Mouse (Mus musculus): ENCODE measurements around the gene Shb.

The Shb gene

GRCm38 (mm10) chr4:45483271-45484245, 48.7 kb downstream of the Shb start:
- DNase-seq (ENCODE audit: inconsistent ontology term) = no peak

- DNase-seq (ENCODE audit: inconsistent ontology term) = no peak
These were observed 50.0 kb downstream of the Shb start for GRCm38 (mm10) chr4:45482271-45482670.

- no peak for DNase-seq (ENCODE audit: inconsistent ontology term)
These were observed 50.8 kb downstream of the Shb start for GRCm38 (mm10) chr4:45481431-45481830.

- DNase-seq (ENCODE audit: inconsistent ontology term) = no peak
These were observed 51.7 kb downstream of the Shb start for GRCm38 (mm10) chr4:45480595-45480994.

GRCm38 (mm10) chr4:45479433-45479832, 52.8 kb downstream of the Shb start:
- DNase-seq (ENCODE audit: inconsistent ontology term) = no peak

GRCm38 (mm10) chr4:45478178-45478577, 54.1 kb downstream of the Shb start:
- DNase-seq (ENCODE audit: inconsistent ontology term) = peak; percentile 82

- DNase-seq (ENCODE audit: inconsistent ontology term) = no peak
These were observed 55.2 kb downstream of the Shb start for GRCm38 (mm10) chr4:45477047-45477446.

- DNase-seq (ENCODE audit: inconsistent ontology term) = peak; percentile 88
These were observed 57.4 kb downstream of the Shb start for GRCm38 (mm10) chr4:45474832-45475231.

- no peak for DNase-seq (ENCODE audit: inconsistent ontology term)
These were observed 58.1 kb downstream of the Shb start for GRCm38 (mm10) chr4:45474131-45474530.

- peak; percentile 94 for DNase-seq (ENCODE audit: inconsistent ontology term)
These were observed 59.1 kb downstream of the Shb start for GRCm38 (mm10) chr4:45473129-45473528.

GRCm38 (mm10) chr4:45472706-45473105, 59.6 kb downstream of the Shb start:
- no peak for DNase-seq (ENCODE audit: inconsistent ontology term)

GRCm38 (mm10) chr4:45471654-45472556, 60.4 kb downstream of the Shb start:
- no peak for DNase-seq (ENCODE audit: inconsistent ontology term)

GRCm38 (mm10) chr4:45469057-45469456, 63.2 kb downstream of the Shb start:
- DNase-seq (ENCODE audit: inconsistent ontology term) = no peak

GRCm38 (mm10) chr4:45468507-45468906, 63.8 kb downstream of the Shb start:
- no peak for DNase-seq (ENCODE audit: inconsistent ontology term)

GRCm38 (mm10) chr4:45467115-45467912, 65.0 kb downstream of the Shb start:
- peak; percentile 93 for DNase-seq (ENCODE audit: inconsistent ontology term)

- DNase-seq (ENCODE audit: inconsistent ontology term) = no peak
These were observed 67.3 kb downstream of the Shb start for GRCm38 (mm10) chr4:45464941-45465340.

- no peak for DNase-seq (ENCODE audit: inconsistent ontology term)
These were observed 67.7 kb downstream of the Shb start for GRCm38 (mm10) chr4:45464528-45464927.

- DNase-seq (ENCODE audit: inconsistent ontology term) = no peak
These were observed 68.1 kb downstream of the Shb start for GRCm38 (mm10) chr4:45464123-45464522.

- DNase-seq (ENCODE audit: inconsistent ontology term) = no peak
These were observed 69.6 kb downstream of the Shb start for GRCm38 (mm10) chr4:45462628-45463027.

GRCm38 (mm10) chr4:45461661-45462060, 70.6 kb downstream of the Shb start:
- DNase-seq (ENCODE audit: inconsistent ontology term) = peak; percentile 59

GRCm38 (mm10) chr4:45459375-45459774, 72.9 kb downstream of the Shb start:
- no peak for DNase-seq (ENCODE audit: inconsistent ontology term)
